In the genomic region with DNA sequence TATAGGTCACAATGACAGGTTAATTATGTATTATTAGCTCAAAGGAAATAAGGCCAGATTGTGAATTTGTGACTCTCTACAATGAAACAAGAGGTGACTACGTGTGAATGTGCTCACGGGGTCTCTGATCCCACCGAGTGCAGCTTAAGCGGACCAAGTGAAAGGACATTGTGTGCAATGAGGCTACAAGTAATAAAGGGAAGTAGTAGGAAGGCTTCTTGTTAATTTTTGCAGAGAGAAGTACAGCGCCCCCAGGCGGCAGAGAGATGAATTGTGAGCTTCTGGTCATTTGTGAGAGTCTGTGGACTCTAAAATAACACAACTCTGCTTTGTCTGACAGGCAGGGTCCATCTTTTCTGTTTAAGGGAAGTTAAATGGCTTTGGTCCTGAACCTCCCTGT, we compare ENCODE assay signal across 9 mouse cellular contexts.
DNase-seq lines count a peak whose midpoint lies in the region; ATAC-seq and TF ChIP-seq lines count a peak whose summit lies in the region.
"Had no signal": no experiment of that assay in that cellular context is flagged by ENCODE, and none has a peak within 500 bp of the region (broad histone marks: within the 10 kb centered on the region; RNA-seq: fewer than 3 reads in every experiment).

No protein-coding gene starts in this region.

- no peaks in the 10 kb centered on the region for H3K9me3 ChIP-seq in intestine, postnatal 0 days (ENCODE audit: control insufficient read depth)
- H3K9me3 ChIP-seq in intestine, embryonic 15.5 days = no peaks in the 10 kb centered on the region
- H3K9me3 ChIP-seq in MEL (replicated peaks; ENCODE audit: insufficient read depth, low read length) = no peaks in the 10 kb centered on the region
- H3K9me3 ChIP-seq in embryonic facial prominence, embryonic 11.5 days (replicated peaks; ENCODE audit: control insufficient read depth, low read length) = no peaks in the 10 kb centered on the region
- H3K9me3 ChIP-seq in neural tube, embryonic 15.5 days (replicated peaks) = no peaks in the 10 kb centered on the region
- H3K9me3 ChIP-seq: embryonic facial prominence, embryonic 13.5 days had no signal

- TF ChIP-seq POLR2A in MEL (IDR thresholded peaks at IDR 0.05; ENCODE audit: control insufficient read depth in 1 of 2, insufficient read depth in 1 of 2, low read depth in 1 of 2, low read length in 2 of 2, poor library complexity in 1 of 2) = no peak

- H3K4me1 ChIP-seq in intestine, postnatal 0 days (replicated peaks; ENCODE audit: control insufficient read depth, insufficient read depth, low read length) = no peaks in the 10 kb centered on the region
- no peaks in the 10 kb centered on the region for H3K4me1 ChIP-seq in intestine, embryonic 15.5 days (replicated peaks)
- H3K4me1 ChIP-seq in MEL (ENCODE audit: control insufficient read depth in 1 of 2, insufficient read depth in 2 of 2, low read length in 2 of 2) = no peaks in the 10 kb centered on the region; a peak in 1 of 4 replicates
- H3K4me1 ChIP-seq in embryonic facial prominence, embryonic 11.5 days (ENCODE audit: control insufficient read depth, insufficient read depth, low read length) = no peaks in the 10 kb centered on the region
- 0 out of 2 replicates have a peak, but pooled peaks cover 7% of the 10 kb centered on the region for H3K4me1 ChIP-seq in neural tube, embryonic 15.5 days
- H3K4me1 ChIP-seq: embryonic facial prominence, embryonic 13.5 days had no signal

- H3K4me3 ChIP-seq in intestine, postnatal 0 days (ENCODE audit: low read depth, low read length) = no peak overlapping the region
- H3K4me3 ChIP-seq in intestine, embryonic 15.5 days (replicated peaks) = no peak overlapping the region
- no peak overlapping the region for H3K4me3 ChIP-seq in MEL (ENCODE audit: control insufficient read depth in 1 of 2, insufficient read depth in 1 of 2, low read depth in 2 of 2, low read length in 2 of 2)
- no peak overlapping the region for H3K4me3 ChIP-seq in embryonic facial prominence, embryonic 11.5 days (ENCODE audit: low read depth, low read length)
- H3K4me3 ChIP-seq in layer of hippocampus, adult 2 months = no peak overlapping the region
- no peak overlapping the region for H3K4me3 ChIP-seq in neural tube, embryonic 15.5 days (replicated peaks)
- H3K4me3 ChIP-seq: embryonic facial prominence, embryonic 13.5 days had no signal

- no peaks in the 10 kb centered on the region for H3K79me2 ChIP-seq in MEL (ENCODE audit: control insufficient read depth, insufficient read depth, low read length, poor library complexity)

- TF ChIP-seq CTCF in intestine, postnatal 0 days (IDR thresholded peaks at IDR 0.05; ENCODE audit: low read depth) = peak; percentile 60
- peak; percentile 56 to 76 (median 75) for TF ChIP-seq CTCF in MEL (IDR thresholded peaks at IDR 0.05 in 2 of 3, conservative IDR thresholded peaks at IDR 0.05 in 1 of 3; ENCODE audit: control insufficient read depth in 1 of 3, insufficient read depth in 1 of 3, low read depth in 2 of 3, low read length in 3 of 3, poor library complexity in 1 of 3, severe bottlenecking in 1 of 3)
- TF ChIP-seq CTCF in layer of hippocampus, adult 2 months (conservative IDR thresholded peaks at IDR 0.05) = peak; percentile 77

- TF ChIP-seq RAD21 in MEL (IDR thresholded peaks at IDR 0.05; ENCODE audit: low read depth, low read length) = peak; percentile 45

- 62% methylated on average over 6 of the region's 6 CpGs for WGBS in intestine, postnatal 0 days
- WGBS in intestine, embryonic 15.5 days = 64% methylated on average over 6 of the region's 6 CpGs
- WGBS in embryonic facial prominence, embryonic 11.5 days = 48% methylated on average over 6 of the region's 6 CpGs
- WGBS in neural tube, embryonic 15.5 days = 31% methylated on average over 6 of the region's 6 CpGs

- ATAC-seq in intestine, postnatal 0 days = no peak
- ATAC-seq in intestine, embryonic 15.5 days = no peak
- no peak for ATAC-seq in embryonic facial prominence, embryonic 11.5 days (replicated peaks; ENCODE audit: insufficient number of reproducible peaks, low FRiP score, low TSS enrichment, low read depth)
- peak; percentile 45; the same call in 1 of the 2 replicates for ATAC-seq in neural tube, embryonic 15.5 days (ENCODE audit: low FRiP score)

- H3K27ac ChIP-seq in intestine, postnatal 0 days (ENCODE audit: low read depth, low read length) = no peak overlapping the region
- no peak overlapping the region for H3K27ac ChIP-seq in intestine, embryonic 15.5 days
- H3K27ac ChIP-seq in MEL (ENCODE audit: control insufficient read depth, low read depth, low read length) = no peak overlapping the region
- no peak overlapping the region for H3K27ac ChIP-seq in embryonic facial prominence, embryonic 11.5 days (replicated peaks; ENCODE audit: low read depth, low read length)
- no peak overlapping the region for H3K27ac ChIP-seq in layer of hippocampus, adult 2 months
- no peak overlapping the region for H3K27ac ChIP-seq in neural tube, embryonic 15.5 days (replicated peaks)
- H3K27ac ChIP-seq: embryonic facial prominence, embryonic 13.5 days had no signal

- no peak overlapping the region for H3K4me2 ChIP-seq in intestine, postnatal 0 days (replicated peaks; ENCODE audit: low read depth)
- no peak overlapping the region for H3K4me2 ChIP-seq in intestine, embryonic 15.5 days (replicated peaks)
- no peak overlapping the region for H3K4me2 ChIP-seq in embryonic facial prominence, embryonic 11.5 days (ENCODE audit: low read depth, low read length)
- no peak overlapping the region for H3K4me2 ChIP-seq in neural tube, embryonic 15.5 days
- H3K4me2 ChIP-seq: embryonic facial prominence, embryonic 13.5 days had no signal

- peak; percentile 75 for DNase-seq in A20 (ENCODE audit: low read depth, low spot score)
- peak; percentile 76 for DNase-seq in MEL (ENCODE audit: low read depth, low spot score)
- DNase-seq in embryonic facial prominence, embryonic 11.5 days (ENCODE audit: low spot score) = peak; percentile 45
- peak in 1 of 2 experiments; percentile 27 for DNase-seq in layer of hippocampus, adult 2 months (ENCODE audit: low spot score in 2 of 2)
- no peak for DNase-seq in adrenal gland, adult 8-10 months

- no peak overlapping the region for H3K9ac ChIP-seq in intestine, postnatal 0 days (ENCODE audit: low read depth, low read length)
- no peak overlapping the region for H3K9ac ChIP-seq in intestine, embryonic 15.5 days
- H3K9ac ChIP-seq in MEL (ENCODE audit: control insufficient read depth, low read depth, low read length, poor library complexity, severe bottlenecking) = no peak overlapping the region
- no peak overlapping the region for H3K9ac ChIP-seq in embryonic facial prominence, embryonic 11.5 days (replicated peaks; ENCODE audit: low read length)
- H3K9ac ChIP-seq in neural tube, embryonic 15.5 days (replicated peaks) = no peak overlapping the region
- H3K9ac ChIP-seq: embryonic facial prominence, embryonic 13.5 days had no signal

- no peaks in the 10 kb centered on the region for H3K36me3 ChIP-seq in intestine, postnatal 0 days (ENCODE audit: control insufficient read depth, insufficient read depth)
- no peaks in the 10 kb centered on the region for H3K36me3 ChIP-seq in intestine, embryonic 15.5 days
- no peaks in the 10 kb centered on the region for H3K36me3 ChIP-seq in MEL (ENCODE audit: control insufficient read depth in 1 of 2, insufficient read depth in 2 of 2, low read length in 2 of 2)
- no peaks in the 10 kb centered on the region for H3K36me3 ChIP-seq in embryonic facial prominence, embryonic 11.5 days (replicated peaks; ENCODE audit: control insufficient read depth, insufficient read depth, low read depth, low read length)
- H3K36me3 ChIP-seq in neural tube, embryonic 15.5 days = no peaks in the 10 kb centered on the region
- H3K36me3 ChIP-seq: embryonic facial prominence, embryonic 13.5 days had no signal

- H3K27me3 ChIP-seq in intestine, postnatal 0 days (replicated peaks; ENCODE audit: control insufficient read depth, insufficient read depth, low read length) = no peaks in the 10 kb centered on the region
- no peaks in the 10 kb centered on the region for H3K27me3 ChIP-seq in intestine, embryonic 15.5 days (replicated peaks)
- no peaks in the 10 kb centered on the region for H3K27me3 ChIP-seq in MEL (ENCODE audit: control insufficient read depth in 1 of 2, insufficient read depth in 2 of 2, low read length in 2 of 2)
- H3K27me3 ChIP-seq in embryonic facial prominence, embryonic 11.5 days (ENCODE audit: control insufficient read depth, insufficient read depth, low read length) = no peaks in the 10 kb centered on the region
- H3K27me3 ChIP-seq in neural tube, embryonic 15.5 days (replicated peaks) = no peaks in the 10 kb centered on the region
- H3K27me3 ChIP-seq: embryonic facial prominence, embryonic 13.5 days had no signal

- TF ChIP-seq EP300 in MEL (IDR thresholded peaks at IDR 0.05; ENCODE audit: low read depth in 1 of 2, low read length in 2 of 2) = no peak

TF ChIP-seq in MEL, 35 proteins besides CTCF, POLR2A, EP300 and RAD21:
- no peak for TF ChIP-seq MYB (IDR thresholded peaks at IDR 0.05; ENCODE audit: low read depth, low read length)
- no peak for TF ChIP-seq MAFK (IDR thresholded peaks at IDR 0.05; ENCODE audit: borderline replicate concordance, low read depth, low read length)
- TF ChIP-seq HCFC1 (IDR thresholded peaks at IDR 0.05; ENCODE audit: low read depth, low read length) = no peak
- TF ChIP-seq ETS1 (IDR thresholded peaks at IDR 0.05; ENCODE audit: low read depth, low read length) = no peak
- TF ChIP-seq GATA1 (IDR thresholded peaks at IDR 0.05; ENCODE audit: low read depth, low read length) = no peak
- TF ChIP-seq NRF1 (IDR thresholded peaks at IDR 0.05; ENCODE audit: insufficient read depth, low read depth, low read length, poor library complexity, severe bottlenecking) = no peak
- no peak for TF ChIP-seq BHLHE40 (IDR thresholded peaks at IDR 0.05; ENCODE audit: borderline replicate concordance, low read depth, low read length)
- peak; percentile 48 for TF ChIP-seq SMC3 (IDR thresholded peaks at IDR 0.05; ENCODE audit: low read depth, low read length)
- TF ChIP-seq POLR2AphosphoS2 (IDR thresholded peaks at IDR 0.05; ENCODE audit: low read length) = no peak
